ENCODE assay signal across 25 mouse cellular contexts in the genomic region with DNA sequence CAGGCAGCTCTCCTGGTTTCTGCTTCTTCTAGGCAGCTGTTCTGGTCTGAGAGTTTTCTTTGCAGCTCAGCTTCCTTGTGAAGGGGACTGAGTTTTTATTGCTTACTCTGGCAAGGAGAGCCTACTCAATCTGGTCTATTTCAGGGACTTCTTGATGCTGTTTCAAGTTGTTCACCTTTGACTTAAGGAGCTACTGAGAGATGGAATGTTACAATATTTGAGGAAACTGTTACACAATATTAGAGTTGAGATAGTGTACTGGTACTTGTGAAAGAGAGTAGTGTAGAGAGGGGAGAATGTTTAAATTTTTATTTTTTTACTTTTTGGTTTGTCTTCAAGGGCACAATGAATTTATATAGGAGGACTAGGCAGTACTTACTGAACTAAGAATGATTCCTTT. TPM values are rescaled to one million over a fixed set of nuclear protein-coding genes. Genes with fewer than 3 reads are reported as not detected.
DNase-seq lines count a peak whose midpoint lies in the region; ATAC-seq and TF ChIP-seq lines count a peak whose summit lies in the region.
"Had no signal": no experiment of that assay in that cellular context is flagged by ENCODE, and none has a peak within 500 bp of the region (broad histone marks: within the 10 kb centered on the region; RNA-seq: fewer than 3 reads in every experiment).

No protein-coding gene starts in this region.

- no peak for TF ChIP-seq CTCF in lung, adult 2 months (IDR thresholded peaks at IDR 0.05; ENCODE audit: insufficient read depth, low read length)
- TF ChIP-seq CTCF in bone marrow, adult 2 months (IDR thresholded peaks at IDR 0.05; ENCODE audit: control insufficient read depth, insufficient read depth, low read length): no peak

- H3K27me3 ChIP-seq in lung, embryonic 16.5 days (ENCODE audit: control insufficient read depth, insufficient read depth, low read depth, low read length): no peaks in the 10 kb centered on the region
- H3K27me3 ChIP-seq: forebrain, embryonic 13.5 days; heart, embryonic 12.5 days; heart, embryonic 15.5 days; hindbrain, embryonic 13.5 days had no signal

- no peak overlapping the region for H3K4me3 ChIP-seq in lung, embryonic 16.5 days (ENCODE audit: low read length)
- no peak overlapping the region for H3K4me3 ChIP-seq in lung, adult 2 months (replicated peaks; ENCODE audit: extremely low read depth, low read depth, low read length)
- no peak overlapping the region for H3K4me3 ChIP-seq in bone marrow, adult 2 months (replicated peaks; ENCODE audit: control insufficient read depth, low read depth, low read length)
- H3K4me3 ChIP-seq: forebrain, embryonic 10.5 days; forebrain, embryonic 13.5 days; gastrocnemius, adult 2 months; heart, embryonic 12.5 days; heart, embryonic 15.5 days; hindbrain, embryonic 10.5 days; hindbrain, embryonic 13.5 days had no signal

- TF ChIP-seq POLR2A in lung, adult 2 months (IDR thresholded peaks at IDR 0.05; ENCODE audit: borderline replicate concordance, extremely low read depth, low read depth, low read length): no peak
- no peak for TF ChIP-seq POLR2A in bone marrow, adult 2 months (IDR thresholded peaks at IDR 0.05; ENCODE audit: borderline replicate concordance, control insufficient read depth, low read depth, low read length)

- ATAC-seq in lung, embryonic 16.5 days (ENCODE audit: low read depth): peak; percentile 90
- ATAC-seq in megakaryocyte progenitor cell, adult 5-6 weeks (replicated peaks; ENCODE audit: poor library complexity): peak; percentile 52; the same call in 1 of the 2 replicates
- ATAC-seq in inflammation-experienced regulatory T-cells, adult 6 months: no peak
- ATAC-seq: activated CD4-positive, CD25-positive, alpha-beta regulatory T cell, adult 4 months; forebrain, embryonic 13.5 days; forebrain, embryonic 16.5 days; hindbrain, embryonic 16.5 days had no signal

- peaks cover 12% of the 10 kb centered on the region; the same call in 1 of the 2 replicates for H3K36me3 ChIP-seq in lung, embryonic 16.5 days (ENCODE audit: control insufficient read depth, insufficient read depth, low read length)

- peaks cover 5% of the 10 kb centered on the region; the same call in 1 of the 2 replicates for H3K4me1 ChIP-seq in lung, embryonic 16.5 days (replicated peaks; ENCODE audit: control insufficient read depth, insufficient read depth, low read length)
- peaks cover 4% of the 10 kb centered on the region for H3K4me1 ChIP-seq in lung, adult 2 months (ENCODE audit: control insufficient read depth, insufficient read depth, low read length)
- H3K4me1 ChIP-seq in bone marrow, adult 2 months (ENCODE audit: control insufficient read depth, insufficient read depth, low read length): no peaks in the 10 kb centered on the region; the same call in 1 of the 2 replicates
- H3K4me1 ChIP-seq: heart, embryonic 12.5 days; heart, embryonic 15.5 days; hindbrain, embryonic 10.5 days had no signal

- DNase-seq in lung, adult 2 months: no peak
- peak; percentile 67 for DNase-seq in lung, postnatal 25 days (ENCODE audit: low spot score)
- DNase-seq in adrenal gland, postnatal 10 days: no peak
- DNase-seq: adrenal gland, adult 8-10 months; cerebellum, adult 11-12 months; cerebellum, adult 8-10 months; cerebellum, postnatal 14 days; gastrocnemius, adult 2 months; gastrocnemius, postnatal 14 days; heart, adult 18-20 months; heart, postnatal 10 days; heart, postnatal 36 days had no signal

- peak overlapping the region; percentile 63 for H3K27ac ChIP-seq in lung, embryonic 16.5 days (ENCODE audit: low read length)
- H3K27ac ChIP-seq in bone marrow, adult 2 months (ENCODE audit: control insufficient read depth, insufficient read depth, low read depth, low read length, poor library complexity): peak overlapping the region; percentile 50; the same call in 1 of the 2 replicates
- H3K27ac ChIP-seq: forebrain, embryonic 10.5 days; forebrain, embryonic 13.5 days; gastrocnemius, adult 2 months; heart, embryonic 15.5 days; hindbrain, embryonic 10.5 days; hindbrain, embryonic 13.5 days had no signal

- H3K4me2 ChIP-seq in lung, embryonic 16.5 days (ENCODE audit: low read depth, low read length): no peak overlapping the region
- H3K4me2 ChIP-seq: forebrain, embryonic 13.5 days; heart, embryonic 12.5 days; heart, embryonic 15.5 days; hindbrain, embryonic 13.5 days had no signal

- no peak overlapping the region for H3K9ac ChIP-seq in lung, embryonic 16.5 days (ENCODE audit: low read length)
- H3K9ac ChIP-seq: forebrain, embryonic 13.5 days; heart, embryonic 12.5 days; heart, embryonic 15.5 days; hindbrain, embryonic 13.5 days had no signal

- no peaks in the 10 kb centered on the region for H3K9me3 ChIP-seq in lung, embryonic 16.5 days (ENCODE audit: control insufficient read depth, low read length)
- H3K9me3 ChIP-seq: forebrain, embryonic 10.5 days; forebrain, embryonic 13.5 days; heart, embryonic 12.5 days; heart, embryonic 15.5 days; hindbrain, embryonic 10.5 days; hindbrain, embryonic 13.5 days had no signal

RNA-seq across cellular contexts. Expression of a gene that starts 53.9 kb away (rescaled TPM):
- 11.1 and 12.1 TPM in 2 replicates for polyA plus RNA-seq in lung, embryonic 16.5 days (2015; fragmentation: Nextera tagmentation; extraction: Ambion mirVana)
- polyA plus RNA-seq in lung, adult 2 months (2012; rRNA removed): 25.5 and 31.2 TPM in 2 replicates
- 27.9 and 36.3 TPM in 2 replicates for polyA plus RNA-seq in bone marrow, adult 2 months (2011; ENCODE audit: insufficient read depth, insufficient read length, low replicate concordance, missing spikeins)
- 30.7 and 35.4 TPM in 2 replicates for total RNA-seq in megakaryocyte progenitor cell, adult 5-6 weeks (2015)
- total RNA-seq in megakaryocyte progenitor cell, adult 5-6 weeks (2017): 35.4 and 54.0 TPM in 2 replicates
- polyA plus RNA-seq in inflammation-experienced regulatory T-cells, adult 6 months (2017; shearing (Covaris generic)): 10 to 100 TPM in 2 of 3 experiments, 1 to 10 TPM in 1; 9.1 to 14.9 (median 13.9) TPM
- total RNA-seq in adrenal gland, postnatal 10 days (2021): 10 to 100 TPM; 46.8 to 52.7 TPM
